Comparison of ENCODE assay signal across 8 mouse cellular contexts in the genomic region with DNA sequence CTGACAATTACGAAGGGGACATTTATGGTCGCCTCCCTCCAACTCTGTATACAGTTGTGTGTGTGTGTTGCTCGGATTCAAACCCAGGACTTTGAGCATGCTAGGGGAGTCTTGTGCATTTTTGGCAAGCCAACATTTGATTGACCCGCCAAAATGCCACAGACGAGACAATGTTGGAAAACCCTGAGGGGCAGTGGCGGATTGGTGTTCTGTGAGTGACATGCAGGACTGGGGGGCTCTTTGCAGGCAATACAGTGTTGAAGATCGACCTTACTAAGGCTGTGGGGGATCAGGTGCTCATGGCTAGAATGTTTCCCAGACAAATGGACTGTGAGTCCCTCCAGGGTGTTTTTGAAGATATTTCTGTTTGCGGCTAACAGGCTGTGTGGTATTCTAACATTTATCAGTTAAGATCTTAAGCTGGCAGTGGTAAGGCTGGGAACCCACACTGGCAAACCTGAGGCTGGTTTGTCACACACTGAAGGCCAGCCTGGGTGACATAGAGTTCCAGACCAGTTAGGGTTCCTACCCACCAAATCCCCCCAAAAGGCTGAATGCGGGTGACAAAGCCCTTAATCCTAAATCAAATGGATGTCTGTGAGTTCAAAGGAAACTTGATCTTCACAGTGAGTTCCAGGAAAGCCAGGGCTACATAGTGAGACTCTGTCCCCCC. TPM values are rescaled to one million over a fixed set of nuclear protein-coding genes. Genes with fewer than 3 reads are reported as not detected.
"Had no signal": no experiment of that assay in that cellular context is flagged by ENCODE, and none has a peak within 500 bp of the region (broad histone marks: within the 10 kb centered on the region; RNA-seq: fewer than 3 reads in every experiment).

No protein-coding gene starts in this region.

- H3K9me3 ChIP-seq: limb, embryonic 13.5 days; liver, embryonic 15.5 days; neural tube, embryonic 13.5 days had no signal

- H3K36me3 ChIP-seq: limb, embryonic 13.5 days; midbrain, embryonic 12.5 days; neural tube, embryonic 13.5 days had no signal

- H3K9ac ChIP-seq: limb, embryonic 13.5 days; liver, embryonic 15.5 days; midbrain, embryonic 12.5 days had no signal

- H3K4me3 ChIP-seq: liver, embryonic 15.5 days; myocyte had no signal

- H3K27ac ChIP-seq: kidney, postnatal 0 days; limb, embryonic 13.5 days; liver, embryonic 15.5 days; midbrain, embryonic 12.5 days; neural tube, embryonic 13.5 days had no signal

- H3K27me3 ChIP-seq: limb, embryonic 13.5 days; liver, embryonic 15.5 days; midbrain, embryonic 12.5 days; neural tube, embryonic 13.5 days had no signal

- H3K4me1 ChIP-seq: limb, embryonic 13.5 days had no signal

RNA-seq across cellular contexts. Expression of a gene that starts 18.1 kb away (rescaled TPM):
- polyA plus RNA-seq: myocyte had no signal

RNA-seq across cellular contexts. Expression of a gene that starts 20.5 kb away (rescaled TPM):
- total RNA-seq: left cerebral cortex, postnatal 10 days; left cerebral cortex, postnatal 4 days had no signal

RNA-seq across cellular contexts. Expression of a gene that starts 37.9 kb away (rescaled TPM):
- polyA plus RNA-seq: liver, embryonic 15.5 days; myocyte had no signal
